Mouse (Mus musculus) G1E (cell line): ENCODE data around the gene Cdk12. TPM values are rescaled to one million over a fixed set of nuclear protein-coding genes. Genes with fewer than 3 reads are reported as not detected.
"Not testable (repeated sequence)": the region's sequence is repeated elsewhere in the genome, so short reads cannot be mapped to it uniquely, and the experiment has no call there.

Experiments used
- ATAC-seq: 2 replicates; pipeline ENCODE4 v1.8.0; 2016; ENCODE audit warnings: mild to moderate bottlenecking; ENCODE audit not compliant: insufficient number of reproducible peaks, poor library complexity, low FRiP score, severe bottlenecking; ENCODE audit errors: extremely low read depth
- DNase-seq: peaks from one replicate; pipeline ENCODE4 v3.0.0; 2012; ENCODE audit warnings: low spot score
- H3K27me3 ChIP-seq: 2 replicates; pipeline ENCODE4 v1.6.1; 2012; ENCODE audit warnings: mild to moderate bottlenecking, low read length, inconsistent platforms; ENCODE audit not compliant: insufficient read depth
- H3K36me3 ChIP-seq: replicated peaks from 2 replicates; pipeline ENCODE3; 2012; ENCODE audit warnings: mild to moderate bottlenecking, inconsistent platforms
- H3K4me1 ChIP-seq: 2 replicates; pipeline ENCODE4 v1.6.1; 2012; ENCODE audit warnings: low read depth, low read length, inconsistent platforms, mixed read lengths; ENCODE audit not compliant: insufficient read depth
- H3K4me3 ChIP-seq: 2 replicates; pipeline ENCODE4 v1.5.1; 2012; ENCODE audit warnings: low read depth, mild to moderate bottlenecking, inconsistent platforms, low read length, moderate library complexity, mixed read lengths
- H3K9me3 ChIP-seq: replicated peaks from 2 replicates; pipeline ENCODE4 v1.6.1; 2012; ENCODE audit warnings: inconsistent platforms
- CTCF ChIP-seq: IDR thresholded peaks from 2 replicates; pipeline ENCODE4 v1.5.1; 2012; ENCODE audit warnings: low read depth, low read length, inconsistent platforms, mixed read lengths
- GATA1 ChIP-seq: IDR thresholded peaks from 2 replicates; pipeline ENCODE4 v1.6.1; 2012; ENCODE audit warnings: borderline replicate concordance, low read length, inconsistent platforms, mixed read lengths
- GATA2 ChIP-seq: IDR thresholded peaks from 2 replicates; pipeline ENCODE4 v1.6.1; 2012; ENCODE audit warnings: low read depth, low read length, inconsistent platforms, borderline replicate concordance
- POLR2AphosphoS5 ChIP-seq: IDR thresholded peaks from 2 replicates; pipeline ENCODE4 v1.6.1; 2012; ENCODE audit warnings: low read depth, low read length, inconsistent platforms; ENCODE audit not compliant: insufficient replicate concordance
- TAL1 ChIP-seq: conservative IDR thresholded peaks from 2 replicates; pipeline ENCODE4 v1.6.1; 2012; ENCODE audit warnings: low read depth, low read length, inconsistent platforms, mixed read lengths
- polyA plus RNA-seq: library from polyadenylated mRNA; stranded (reverse); fragments of >175 nt; gene quantifications from 2 replicates; pipeline ENCODE4 v1.2.3, GENCODE M21; 2012
- total RNA-seq, 2 experiments: library from RNA; stranded (forward) in 1 of 2; stranded (reverse) in 1 of 2; fragments of 200-1000 nt in 1 of 2; fragments of >200 nt in 1 of 2; fragmentation: Nextera tagmentation in 1 of 2; gene quantifications; 2 replicates each; pipeline ENCODE4 v1.2.3; 2014 to 2017

Cdk12 gene
- total and polyA plus RNA-seq, 3 experiments = 20.4 to 93.7 (median 54.0) TPM

GRCm38 (mm10) chr11:98192901-98193805, 9.7 kb upstream of the Cdk12 start, which contains the start of gene Med1:
Gene Med1, minus strand, starts transcription at chr11:98193293.
- peak within 1 kb of the TSS; percentile 94 for H3K4me3 ChIP-seq
- no peak for TF ChIP-seq GATA2
- TF ChIP-seq TAL1 = no peak
- TF ChIP-seq GATA1 = no peak
- no peak for TF ChIP-seq CTCF
- no peak for TF ChIP-seq POLR2AphosphoS5
- H3K4me1 ChIP-seq = peaks cover 30% of the 10 kb centered on the region
- no peaks in the 10 kb centered on the region for H3K27me3 ChIP-seq
- no peaks in the 10 kb centered on the region for H3K9me3 ChIP-seq
- DNase-seq (peak; percentile 91), ATAC-seq (peak; percentile 86)
- peaks cover 32% of the 10 kb centered on the region for H3K36me3 ChIP-seq

- no peak; the same call in 1 of the 2 replicates for ATAC-seq
- peaks cover 8% of the 10 kb centered on the region for H3K36me3 ChIP-seq
- H3K4me3 ChIP-seq = peak overlapping the region; percentile 89
- TF ChIP-seq TAL1 = no peak
- TF ChIP-seq GATA2 = no peak
- TF ChIP-seq GATA1 = no peak
- no peak for TF ChIP-seq POLR2AphosphoS5
- TF ChIP-seq CTCF = no peak
- H3K27me3 ChIP-seq = no peaks in the 10 kb centered on the region
- no peak for DNase-seq
- no peaks in the 10 kb centered on the region for H3K9me3 ChIP-seq
- H3K4me1 ChIP-seq = peaks cover 20% of the 10 kb centered on the region
These were observed 843 bp upstream of the Cdk12 start for GRCm38 (mm10) chr11:98201791-98202640.

- DNase-seq = no peak
- TF ChIP-seq TAL1 = no peak
- H3K36me3 ChIP-seq = peaks cover 20% of the 10 kb centered on the region
- H3K4me1 ChIP-seq = peaks cover 23% of the 10 kb centered on the region
- H3K4me3 ChIP-seq = peak overlapping the region; percentile 89
- H3K27me3 ChIP-seq = no peaks in the 10 kb centered on the region
- H3K9me3 ChIP-seq = no peaks in the 10 kb centered on the region
- ATAC-seq = no peak
These were observed 572 bp downstream of the Cdk12 start for GRCm38 (mm10) chr11:98203351-98203911.

- ATAC-seq (no peak), DNase-seq (no peak)
- Histone ChIP-seq H3K36me3 (peaks cover 26% of the 10 kb centered on the region), H3K9me3 (no peaks in the 10 kb centered on the region), H3K4me3 (peak overlapping the region; percentile 89), H3K4me1 (peaks cover 28% of the 10 kb centered on the region), H3K27me3 (no peaks in the 10 kb centered on the region)
- no peak for TF ChIP-seq POLR2AphosphoS5
These were observed 1.1 kb downstream of the Cdk12 start for GRCm38 (mm10) chr11:98203931-98204421.

- peaks cover 39% of the 10 kb centered on the region for H3K36me3 ChIP-seq
- TF ChIP-seq CTCF (no peak), GATA1 (no peak), TAL1 (no peak), GATA2 (no peak), POLR2AphosphoS5 (no peak)
- no peak for ATAC-seq
- no peak for DNase-seq
- peaks cover 31% of the 10 kb centered on the region for H3K4me1 ChIP-seq
- peak overlapping the region; percentile 89; the same call in 1 of the 2 replicates for H3K4me3 ChIP-seq
- H3K27me3 ChIP-seq = no peaks in the 10 kb centered on the region
- H3K9me3 ChIP-seq = no peaks in the 10 kb centered on the region
These were observed 2.6 kb downstream of the Cdk12 start for GRCm38 (mm10) chr11:98205463-98205862.

GRCm38 (mm10) chr11:98206281-98206680, 3.4 kb downstream of the Cdk12 start:
- peaks cover 28% of the 10 kb centered on the region for H3K4me1 ChIP-seq
- not testable (repeated sequence) for ATAC-seq, H3K9me3 ChIP-seq, H3K4me3 ChIP-seq, DNase-seq, H3K27me3 ChIP-seq
- H3K36me3 ChIP-seq = peaks cover 46% of the 10 kb centered on the region

- ATAC-seq, H3K4me3 ChIP-seq, DNase-seq, H3K27me3 ChIP-seq, H3K9me3 ChIP-seq: not testable (repeated sequence)
- Histone ChIP-seq H3K36me3 (peaks cover 70% of the 10 kb centered on the region), H3K4me1 (peaks cover 41% of the 10 kb centered on the region)
These were observed 6.8 kb downstream of the Cdk12 start for GRCm38 (mm10) chr11:98209661-98210060.
